Mouse (Mus musculus): ENCODE data around the gene Bnip3.

The Bnip3 gene

DNA sequence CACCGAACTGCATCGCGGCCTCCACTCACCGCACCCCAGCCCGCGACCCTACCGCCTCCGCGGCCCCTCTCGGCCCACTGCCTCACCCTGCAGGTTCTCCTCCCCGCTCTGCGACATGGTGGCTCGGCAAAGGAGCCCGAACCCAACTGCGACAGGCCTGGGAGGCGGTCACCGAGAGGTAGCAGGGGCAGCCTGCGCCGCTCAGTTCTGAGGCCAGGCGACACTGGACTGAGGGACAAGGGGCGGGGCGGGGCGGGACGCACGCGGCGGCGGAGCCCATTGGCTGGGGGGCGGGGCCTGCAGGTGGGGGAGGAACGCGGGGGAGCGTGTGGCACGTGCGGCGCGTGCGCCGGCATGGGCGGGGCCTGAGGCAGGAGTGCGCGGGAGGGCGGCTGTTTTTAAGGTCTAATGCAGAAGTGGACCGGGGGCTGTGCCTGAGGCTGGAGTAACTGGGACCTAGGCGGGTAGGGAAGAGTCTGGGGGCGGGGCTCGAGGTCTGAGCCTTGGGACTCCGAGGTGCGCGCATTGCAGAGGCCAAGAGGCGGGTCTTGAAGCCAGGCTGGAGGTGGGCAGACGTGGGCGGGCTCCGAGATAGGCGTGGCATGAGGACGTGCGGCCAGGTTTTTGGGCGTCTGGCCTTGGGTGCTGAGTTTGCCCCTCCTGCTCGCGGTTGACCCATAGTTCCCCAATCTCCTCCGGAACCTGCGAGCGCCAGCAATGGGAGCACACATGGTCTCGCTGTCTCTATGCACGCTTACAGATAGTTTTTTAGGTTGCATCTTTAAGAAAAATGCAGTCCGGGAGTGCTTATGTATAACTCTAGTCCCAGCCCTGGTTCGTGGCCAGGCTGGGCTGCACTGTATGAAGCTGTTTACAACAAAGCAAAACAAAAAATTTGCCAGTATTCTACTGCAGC is at the start of gene Bnip3:
Bnip3 (minus strand) TSS at position 243 of the 916 bp plus-strand sequence.
- DNase-seq (ENCODE audit: low spot score), result peak; percentile 78

DNA sequence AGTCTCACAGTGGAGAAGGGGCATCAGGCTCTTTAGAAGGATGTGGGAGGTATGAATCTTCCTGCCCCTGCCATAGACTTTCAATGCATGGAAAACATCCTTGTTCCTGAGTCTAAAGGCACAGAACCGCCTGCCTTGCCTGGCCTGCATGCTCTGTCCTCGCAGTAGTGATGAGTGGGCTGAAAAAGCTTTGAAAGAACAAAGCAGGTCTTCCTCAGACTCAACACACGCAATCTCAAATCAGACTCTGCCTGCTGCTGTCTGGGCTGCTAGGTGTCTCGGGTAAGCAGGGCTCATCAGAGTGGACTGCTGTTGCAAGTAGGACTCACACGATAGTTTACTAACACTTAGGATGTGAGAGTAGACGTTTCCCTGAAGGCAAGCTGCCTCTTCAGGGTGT is 47.8 kb upstream of the Bnip3 start:
- no peak for DNase-seq (ENCODE audit: low spot score)

DNA sequence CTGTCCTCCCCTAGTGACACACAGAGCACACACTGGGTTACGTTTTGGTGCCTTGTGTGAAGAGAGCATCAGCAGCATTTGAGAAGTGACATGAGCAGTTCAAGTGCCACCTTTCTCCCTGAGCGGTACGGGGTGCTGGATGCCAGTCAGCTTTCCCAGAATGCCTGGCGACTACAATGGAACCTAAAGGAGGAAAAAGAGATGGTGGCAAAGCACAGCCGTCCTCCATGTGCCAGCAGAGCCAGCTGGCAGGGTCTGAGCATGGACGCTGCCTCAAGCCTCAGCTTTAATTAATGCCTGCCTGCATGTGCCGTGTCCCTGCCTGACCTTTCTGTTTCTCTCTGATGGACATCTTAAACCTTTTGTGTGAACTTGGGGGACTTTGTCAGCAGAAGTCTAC is 46.5 kb upstream of the Bnip3 start:
- no peak for DNase-seq (ENCODE audit: low spot score)

DNA sequence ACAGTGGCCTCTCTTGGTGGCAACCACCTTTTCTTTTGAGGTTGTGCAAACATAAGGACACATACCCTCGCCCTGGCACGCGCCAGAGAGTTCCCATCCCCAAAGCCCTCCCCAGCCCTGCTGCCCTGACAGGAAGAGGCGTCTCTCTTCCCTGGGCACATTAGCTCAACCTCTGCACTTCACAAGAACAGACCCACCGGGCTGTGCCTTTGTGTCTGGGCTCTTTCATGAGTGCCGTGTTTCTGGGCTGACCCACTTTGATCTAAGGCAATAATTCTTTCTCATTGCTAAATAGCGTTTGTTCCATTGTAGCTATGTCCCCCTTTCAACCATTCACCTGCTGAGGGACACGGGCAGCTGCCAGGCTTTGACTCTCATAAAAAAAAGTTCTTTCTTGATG is 39.0 kb upstream of the Bnip3 start:
- DNase-seq (ENCODE audit: low spot score), result no peak

DNA sequence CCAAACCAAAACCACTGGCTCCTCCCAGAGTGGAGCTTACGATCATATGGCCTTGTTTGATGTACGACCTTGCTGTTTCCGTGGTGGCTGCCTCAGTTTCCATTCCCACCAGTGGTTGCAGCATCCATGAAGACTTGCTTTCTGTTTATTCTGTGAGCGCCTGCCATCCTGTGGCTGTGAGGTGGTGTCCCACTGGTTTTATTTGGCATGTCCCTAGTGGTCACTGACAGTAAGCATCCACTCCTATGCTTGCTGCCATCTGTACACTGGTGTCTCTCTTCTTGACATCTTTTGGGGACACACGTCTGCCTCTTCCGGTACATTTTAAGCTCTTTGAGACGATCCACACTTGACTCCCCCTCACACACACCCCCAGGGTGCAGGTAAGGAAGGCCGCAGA is 38.4 kb upstream of the Bnip3 start:
- DNase-seq (ENCODE audit: low spot score), result no peak

DNA sequence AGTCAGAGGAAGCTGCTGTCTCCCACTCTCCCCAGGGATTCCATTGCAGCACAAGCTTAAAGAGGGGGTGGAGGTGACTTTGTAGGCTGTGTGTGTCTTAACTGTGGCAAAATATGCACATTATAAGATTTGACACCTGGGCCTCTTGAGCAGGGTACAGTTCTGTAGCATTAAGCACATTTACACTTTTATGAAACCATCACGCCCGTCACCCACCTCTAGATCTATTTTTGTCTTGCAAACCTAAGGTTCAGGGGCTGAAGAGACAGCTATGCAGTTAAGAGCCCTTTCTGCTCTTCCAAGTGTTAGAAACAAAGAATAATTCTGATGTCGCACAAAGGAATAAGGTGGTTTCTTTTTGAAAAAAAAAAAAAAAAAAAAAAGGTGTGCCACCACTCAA is 36.3 kb upstream of the Bnip3 start:
- DNase-seq (ENCODE audit: low spot score), result no peak

DNA sequence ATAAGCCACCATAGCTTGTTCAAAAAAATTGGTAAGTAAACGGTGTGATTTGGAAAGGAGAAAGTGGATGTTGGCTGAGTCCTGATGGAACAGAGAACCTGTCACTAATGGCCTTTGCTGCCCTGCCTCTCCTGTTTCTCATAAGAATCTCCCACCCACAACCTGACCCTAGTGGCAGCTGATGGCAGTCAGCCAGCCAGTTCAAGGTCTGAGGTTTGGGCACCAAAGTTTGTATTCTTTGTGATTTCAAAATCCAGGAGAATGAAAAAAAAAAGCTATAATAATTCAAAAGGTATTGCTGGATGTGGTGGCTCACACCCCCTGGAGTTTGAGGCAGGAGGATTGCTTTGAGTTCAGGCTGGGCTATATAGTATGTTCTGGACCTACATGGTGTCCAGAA is 33.0 kb upstream of the Bnip3 start:
- no peak for DNase-seq (ENCODE audit: low spot score)

DNA sequence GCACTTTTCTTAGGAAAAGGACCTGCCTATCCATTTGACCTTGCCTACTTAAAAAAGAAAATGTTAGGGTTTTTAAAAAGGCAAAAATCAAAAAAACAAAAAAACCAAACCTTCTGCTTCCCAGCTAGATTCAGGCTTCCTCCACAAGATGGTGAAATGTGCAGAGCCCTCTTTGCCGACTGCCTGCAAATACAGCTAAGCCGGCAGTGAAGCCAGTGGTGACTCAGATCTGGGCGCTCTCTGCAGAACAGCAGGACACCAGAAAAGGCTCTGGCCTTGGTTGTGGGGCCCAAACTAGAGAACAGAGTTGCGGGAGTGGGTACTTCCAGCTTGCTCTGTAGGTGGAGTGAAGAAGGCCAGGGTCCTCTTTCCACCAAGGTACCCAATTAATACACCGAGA is 32.3 kb upstream of the Bnip3 start:
- no peak for DNase-seq (ENCODE audit: low spot score)

DNA sequence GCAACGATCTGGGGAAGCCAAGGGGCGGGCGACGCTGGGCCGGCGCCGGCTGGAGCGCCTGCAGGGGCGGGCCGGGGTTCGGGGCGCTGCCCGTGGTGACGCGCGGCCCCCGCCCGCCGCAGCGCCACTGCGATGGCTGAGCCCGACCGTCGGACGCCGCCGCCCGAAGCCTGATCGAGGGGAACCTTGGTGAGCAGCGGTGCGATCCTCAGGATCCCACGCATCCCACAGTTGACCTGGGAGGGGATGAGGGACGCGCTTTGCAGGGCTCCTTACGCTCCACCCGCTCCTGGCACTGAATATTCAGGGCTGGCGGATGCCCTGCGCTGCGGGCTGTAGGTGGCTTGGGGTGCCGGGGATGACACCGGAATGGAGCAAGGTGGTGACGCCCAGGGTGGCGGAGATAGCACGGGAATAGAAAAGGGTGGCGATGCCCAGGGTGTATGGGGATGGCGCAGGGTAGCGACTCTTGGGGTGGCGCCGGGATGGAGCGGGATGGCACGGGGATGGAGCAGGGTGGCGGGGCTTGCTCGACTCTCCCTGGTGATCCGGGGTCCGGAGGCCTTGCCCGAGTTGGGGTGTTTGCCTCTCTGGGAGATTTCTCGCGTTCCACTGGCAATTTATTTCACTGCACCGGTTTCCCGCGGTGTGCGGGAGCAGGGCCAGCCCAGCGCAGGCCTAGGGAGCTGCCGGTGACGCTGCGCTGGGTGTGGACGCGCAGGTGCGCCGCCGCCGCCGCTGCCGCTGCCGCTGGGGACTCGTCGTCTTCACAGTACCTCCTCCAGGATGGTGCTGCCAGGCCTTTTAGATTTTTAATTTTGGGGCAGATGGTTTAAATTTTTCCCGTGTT is 31.5 kb upstream of the Bnip3 start, which contains the start of gene Jakmip3:
Jakmip3 (plus strand) TSS at position 119 of the 850 bp plus-strand sequence.
- DNase-seq (ENCODE audit: low spot score), result no peak

DNA sequence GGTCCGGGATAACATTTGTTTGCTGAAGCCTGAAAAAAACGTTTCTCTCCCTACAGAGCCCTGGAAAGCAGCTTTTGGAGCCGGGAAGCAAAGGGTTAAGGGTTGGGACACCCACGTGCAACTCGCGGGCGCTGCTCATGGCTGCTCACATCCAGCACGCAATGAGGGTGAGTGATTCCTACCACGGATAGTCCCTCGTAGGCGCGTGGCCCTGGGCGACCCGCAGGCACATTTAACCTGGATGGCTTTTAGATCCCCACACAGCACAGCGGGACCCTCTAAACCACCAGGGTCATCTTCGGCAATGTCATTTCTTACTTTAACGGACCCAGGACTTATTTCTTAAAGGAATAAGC is 30.9 kb upstream of the Bnip3 start:
- DNase-seq (ENCODE audit: low spot score), result no peak

DNA sequence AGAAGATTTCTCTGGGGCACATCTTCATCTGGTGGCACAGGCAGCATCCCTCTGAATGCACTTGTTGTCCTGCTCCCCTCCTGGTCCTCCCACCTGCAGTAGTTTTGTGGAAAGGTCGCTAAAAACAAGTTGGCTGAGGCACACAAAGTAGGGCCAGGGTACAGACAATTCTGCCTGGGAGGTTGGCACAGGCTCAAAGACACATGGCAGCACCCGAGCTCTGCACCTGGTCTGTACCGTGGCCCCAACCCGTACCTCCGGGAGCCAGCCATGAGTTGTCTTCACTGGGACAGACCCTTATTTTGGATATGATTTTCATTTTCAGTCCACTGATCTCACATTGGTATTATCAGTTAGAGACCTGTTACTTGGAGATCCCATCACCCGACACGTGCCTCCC is 29.7 kb upstream of the Bnip3 start:
- DNase-seq (ENCODE audit: low spot score), result no peak

DNA sequence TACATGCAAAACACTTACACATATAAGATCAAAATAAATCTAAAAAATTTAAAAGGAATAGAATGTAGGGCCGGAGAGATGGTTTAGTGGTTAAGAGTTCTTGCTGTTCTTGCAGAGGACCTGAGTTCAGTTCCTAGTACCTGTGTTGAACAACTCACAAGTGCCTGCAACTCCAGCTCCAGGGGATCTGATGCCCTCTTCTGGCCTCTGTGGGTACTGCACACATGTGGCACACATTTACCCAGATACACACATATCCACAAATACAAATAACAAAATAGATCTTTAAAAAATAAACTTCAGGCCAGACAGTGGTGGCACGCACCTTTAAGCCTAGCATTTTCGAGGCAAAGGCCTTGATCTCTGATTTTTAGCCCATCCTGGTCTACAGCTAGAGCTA is 25.2 kb upstream of the Bnip3 start:
- no peak for DNase-seq (ENCODE audit: low spot score)

DNA sequence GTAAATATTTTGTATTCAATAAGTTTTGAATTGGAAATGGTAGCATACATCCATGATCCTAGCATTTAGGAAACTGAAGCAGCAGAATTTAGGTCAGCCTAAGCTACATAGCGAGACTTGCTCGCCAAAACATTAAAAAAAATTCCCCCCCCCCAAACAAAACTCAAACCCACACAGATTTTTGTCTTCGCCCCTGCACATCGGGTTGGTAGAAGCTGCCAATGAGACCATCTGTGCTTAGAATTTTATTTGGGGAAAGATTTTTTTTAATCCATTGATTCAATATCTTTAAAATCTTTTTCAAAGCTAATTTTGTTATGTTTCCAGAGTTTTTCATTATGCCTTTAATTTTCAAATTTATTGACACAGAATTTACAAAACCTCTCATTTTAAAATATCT is 19.1 kb upstream of the Bnip3 start:
- DNase-seq (ENCODE audit: low spot score), result no peak

DNA sequence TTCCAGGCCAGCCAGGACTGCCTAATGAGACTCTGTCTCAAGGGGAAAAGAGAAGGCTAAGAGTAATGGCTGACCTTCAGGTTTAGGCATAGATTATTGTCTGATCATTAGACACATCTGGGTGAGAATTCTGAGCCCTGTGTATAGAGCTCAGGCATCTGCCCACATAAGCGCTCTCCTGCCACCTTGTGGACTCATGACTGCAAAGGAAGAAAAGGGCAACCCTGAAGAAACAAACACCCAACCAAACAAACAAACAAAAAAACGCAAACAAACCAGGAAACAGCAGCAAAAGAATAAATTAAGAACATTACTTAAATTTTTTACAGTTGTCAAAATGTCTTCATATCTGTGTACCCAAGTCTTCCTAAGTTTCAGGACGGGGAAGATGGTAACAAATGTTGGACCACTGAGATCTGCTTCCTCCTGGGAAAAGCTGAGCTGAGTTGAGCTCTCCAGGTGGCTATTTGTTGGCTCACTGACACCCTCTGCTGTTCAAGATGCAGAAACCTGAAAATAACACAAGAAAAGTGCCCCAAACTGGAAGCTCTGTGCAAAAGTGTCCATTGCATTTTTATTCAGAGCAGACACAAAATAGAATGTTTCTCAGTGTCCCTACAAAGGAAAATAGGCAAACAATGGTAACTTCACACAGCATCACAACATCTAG is 14.6 kb upstream of the Bnip3 start:
- DNase-seq (ENCODE audit: low spot score), result no peak

DNA sequence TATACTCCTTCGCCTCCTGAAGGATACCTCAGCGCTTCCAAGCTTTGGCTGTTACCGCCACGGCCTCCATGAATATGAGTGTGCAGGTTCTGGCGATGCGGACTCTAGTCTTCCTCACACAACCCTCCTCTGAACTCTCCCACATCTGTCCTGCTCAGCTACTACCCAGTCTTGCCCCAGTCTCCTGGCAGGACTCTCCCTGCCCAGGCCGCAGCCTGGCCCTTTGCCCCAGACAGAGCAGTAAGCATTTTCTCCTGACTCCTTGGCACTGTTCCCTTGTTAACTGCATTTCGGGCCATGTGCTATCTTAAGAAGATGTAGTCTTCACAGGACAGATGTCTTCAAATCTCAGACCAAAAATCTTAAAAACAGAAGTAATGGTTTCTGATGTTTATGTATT is 12.3 kb upstream of the Bnip3 start:
- no peak for DNase-seq (ENCODE audit: low spot score)

DNA sequence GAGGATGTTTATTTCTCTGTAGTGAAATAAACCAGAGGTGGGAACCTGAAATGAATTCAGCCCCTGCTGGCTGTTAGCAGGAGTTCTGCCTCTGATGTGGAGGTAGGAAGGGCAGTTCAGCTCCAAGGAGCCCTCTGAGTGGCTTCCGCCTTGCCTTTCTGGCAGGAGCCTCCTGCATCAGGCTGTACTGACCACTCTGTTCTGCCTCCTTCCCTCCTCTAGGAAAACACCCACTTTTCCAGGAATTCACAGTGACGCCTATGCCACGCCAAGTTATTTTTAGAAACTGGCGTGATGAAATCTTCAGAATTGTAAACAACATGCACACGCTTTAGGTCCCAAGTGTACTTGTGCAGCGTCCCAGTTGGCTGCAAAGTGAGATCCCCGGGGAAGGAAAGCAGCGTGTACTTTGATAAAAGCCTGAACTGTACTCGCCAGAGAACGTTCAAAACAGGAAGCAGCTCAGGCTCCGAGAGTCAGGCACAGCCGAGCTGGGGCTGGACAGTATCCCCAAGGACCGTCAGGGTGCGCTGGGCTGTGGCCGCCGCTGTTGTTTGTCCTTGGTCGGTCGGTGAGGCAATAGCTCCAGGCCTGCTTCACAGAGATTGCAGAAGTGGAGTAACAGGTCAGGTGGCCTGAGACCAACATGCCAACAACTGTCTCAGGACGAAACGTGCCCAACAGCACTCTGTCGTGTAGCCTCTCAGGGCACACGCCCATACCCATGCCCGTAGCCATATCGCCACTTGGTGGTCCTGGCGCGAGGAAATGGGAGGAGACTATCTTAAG is 10.0 kb upstream of the Bnip3 start:
- peak; percentile 20 for DNase-seq (ENCODE audit: low spot score)

DNA sequence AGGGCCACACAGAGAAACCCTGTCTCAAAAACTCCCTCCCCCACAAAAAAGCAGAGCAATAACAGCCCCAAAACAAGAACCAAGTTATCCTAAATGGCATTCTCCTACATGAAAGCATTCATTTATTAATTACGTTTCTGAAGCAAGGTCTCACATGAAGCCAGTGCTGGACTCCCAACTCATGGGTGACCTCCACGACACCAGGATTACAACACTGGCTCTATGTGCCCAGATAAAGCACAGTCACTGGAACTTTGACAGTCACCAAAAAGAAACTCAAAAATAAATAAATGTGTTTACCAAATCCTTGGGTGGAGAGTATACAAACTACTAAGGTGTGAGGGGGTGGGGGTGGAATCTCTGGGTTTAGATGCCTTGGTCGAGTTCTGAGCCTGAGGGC is 4.3 kb upstream of the Bnip3 start:
- no peak for DNase-seq (ENCODE audit: low spot score)

DNA sequence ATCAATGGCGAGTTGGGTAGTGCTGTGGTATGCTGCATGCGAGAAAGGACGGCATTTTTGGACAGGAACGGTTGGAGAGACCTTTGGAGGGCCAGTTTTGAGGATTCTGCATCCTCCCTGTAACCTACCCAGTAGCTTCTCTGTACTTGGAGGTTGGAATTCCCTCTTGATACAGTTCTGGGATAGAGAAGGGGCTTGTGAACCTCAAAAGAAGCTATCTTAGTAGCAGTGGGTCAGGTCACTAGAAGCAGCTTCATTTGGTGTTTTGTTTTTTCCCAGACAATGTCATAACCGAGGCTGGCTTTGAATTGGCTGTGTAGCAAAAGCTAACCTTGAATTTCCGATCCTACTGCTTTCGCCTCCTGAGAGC is 859 bp upstream of the Bnip3 start:
- DNase-seq (ENCODE audit: low spot score), result no peak

DNA sequence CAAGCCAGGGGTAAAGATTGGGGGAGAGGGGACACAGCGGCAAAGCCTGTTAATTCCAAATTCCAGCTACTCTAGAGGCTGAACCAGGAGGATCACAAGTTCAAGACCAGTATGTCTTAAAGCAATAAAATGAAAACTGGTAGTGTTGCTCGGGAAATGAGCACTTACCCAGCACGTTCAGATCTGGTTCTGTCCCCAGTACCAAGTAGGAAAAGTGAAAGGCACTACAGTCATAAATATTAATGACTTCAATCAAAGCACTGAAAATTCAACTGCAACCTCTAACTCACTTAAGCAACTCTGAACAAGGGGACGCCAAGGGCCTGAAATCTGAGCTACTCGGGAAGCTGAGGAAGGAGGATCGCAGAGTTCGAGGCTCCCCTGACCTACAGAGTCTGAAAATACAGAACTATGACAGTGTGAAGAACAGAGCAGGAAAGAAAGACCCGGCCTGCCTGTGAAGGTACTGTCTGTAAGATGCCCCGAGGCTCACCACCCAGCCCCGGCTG is 497 bp downstream of the Bnip3 start:
- DNase-seq (ENCODE audit: low spot score), result no peak

DNA sequence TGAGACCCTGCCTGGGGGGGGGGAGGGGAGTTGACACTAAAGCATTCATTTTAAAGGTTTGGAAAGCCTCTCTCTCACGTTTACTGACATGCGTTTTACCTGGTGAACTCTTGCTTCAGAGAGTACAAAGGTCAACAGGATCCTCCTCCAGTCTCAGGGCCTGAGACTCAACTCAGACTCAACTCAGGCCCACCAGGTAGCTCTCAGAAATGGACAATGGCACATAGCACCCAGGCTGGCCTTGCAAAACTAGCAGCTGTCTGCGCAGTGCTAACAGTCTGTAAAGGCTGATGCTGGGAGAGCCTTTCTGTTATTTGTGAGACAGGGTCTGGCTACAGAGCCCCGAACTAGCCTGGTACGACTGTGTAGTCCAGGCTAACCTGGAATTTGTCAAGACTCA is 1.3 kb downstream of the Bnip3 start:
- DNase-seq (ENCODE audit: low spot score), result no peak

DNA sequence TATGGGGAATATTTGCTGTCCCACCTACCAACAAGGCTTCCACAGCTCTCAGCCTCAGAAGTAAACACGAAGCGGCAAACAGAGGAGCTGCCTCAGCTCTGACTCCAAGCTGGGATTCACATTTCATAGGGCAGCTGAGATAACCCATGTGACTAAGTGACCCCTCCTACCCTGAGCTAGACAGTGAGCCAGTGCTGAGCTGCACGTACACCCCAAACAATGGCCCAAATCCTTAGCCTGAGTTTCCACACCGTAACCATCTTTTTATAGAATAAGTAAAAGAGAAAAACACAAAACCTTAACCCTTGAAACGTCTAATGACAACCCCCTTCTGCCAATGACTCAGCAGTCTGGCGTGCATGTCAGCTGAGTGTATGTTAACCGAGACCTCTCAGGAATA is 2.3 kb downstream of the Bnip3 start:
- DNase-seq (ENCODE audit: low spot score), result no peak

DNA sequence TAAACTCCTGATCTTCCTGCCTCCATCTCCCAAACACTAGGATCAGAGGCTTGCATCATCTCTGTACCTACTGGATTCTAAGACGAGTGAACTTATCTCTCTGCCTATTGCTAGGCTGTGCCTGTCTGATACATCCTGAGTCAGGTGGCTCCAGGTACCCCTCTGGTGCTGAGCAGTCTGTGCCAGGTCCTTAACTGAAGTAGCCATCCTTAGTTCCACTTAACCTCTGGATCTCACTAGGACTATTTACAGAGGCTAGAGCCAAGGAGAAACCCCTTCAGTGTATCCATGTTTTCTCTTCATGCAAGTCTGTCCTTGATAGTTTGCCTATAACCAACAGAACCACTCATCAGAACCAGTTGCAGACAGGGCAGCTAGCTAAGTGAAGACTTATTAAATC is 2.9 kb downstream of the Bnip3 start:
- DNase-seq (ENCODE audit: low spot score), result no peak

All from T-cell, adult 2 months (primary cell).